Mouse (Mus musculus) lung, postnatal 25 days (tissue): ENCODE results near the gene Elmsan1.

Experiments used
- DNase-seq: peaks from one replicate; pipeline ENCODE4 v3.0.0; 2022; ENCODE audit warnings: low spot score

Elmsan1 gene

GRCm38 (mm10) chr12:84148622-84149012, 70.1 kb downstream of the Elmsan1 start:
- DNase-seq, result no peak

DNA sequence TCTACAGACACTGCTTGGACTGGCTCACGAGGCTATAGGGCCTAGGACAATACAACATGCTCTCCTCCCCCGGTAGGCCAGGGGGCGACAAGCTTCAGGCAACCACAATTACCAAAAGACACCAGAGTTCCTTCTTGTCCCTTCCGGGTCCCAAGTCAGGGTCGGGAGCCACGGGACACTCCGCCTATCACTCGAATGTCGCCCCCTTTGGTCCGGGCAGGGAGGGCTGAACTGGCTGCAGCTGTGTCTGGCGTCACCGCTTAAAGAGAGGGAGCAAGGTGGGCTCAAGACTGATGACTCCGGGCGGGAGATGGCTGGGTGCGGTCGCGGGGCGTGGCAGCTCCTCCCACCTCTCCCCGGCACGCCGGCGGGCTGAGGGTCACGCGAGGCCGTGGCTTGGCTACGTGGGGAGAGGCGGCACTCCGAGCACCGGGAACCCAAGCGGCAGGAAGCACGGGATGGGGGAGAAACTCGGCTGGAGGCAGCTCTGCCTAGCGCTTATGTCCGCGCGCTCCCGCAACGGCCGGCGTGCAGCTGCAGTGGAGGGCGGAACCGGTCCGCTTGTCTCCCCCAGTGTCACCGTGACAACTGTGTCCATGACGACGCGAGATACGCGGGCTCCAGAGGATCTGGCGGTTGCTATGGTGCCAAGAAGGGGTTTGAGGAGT, 70.6 kb downstream of the Elmsan1 start, which contains the start of gene Pnma1:
Gene Pnma1, minus strand, starts transcription at position 536 of the 668 bp plus-strand sequence.
- peak; percentile 47 for DNase-seq

DNA sequence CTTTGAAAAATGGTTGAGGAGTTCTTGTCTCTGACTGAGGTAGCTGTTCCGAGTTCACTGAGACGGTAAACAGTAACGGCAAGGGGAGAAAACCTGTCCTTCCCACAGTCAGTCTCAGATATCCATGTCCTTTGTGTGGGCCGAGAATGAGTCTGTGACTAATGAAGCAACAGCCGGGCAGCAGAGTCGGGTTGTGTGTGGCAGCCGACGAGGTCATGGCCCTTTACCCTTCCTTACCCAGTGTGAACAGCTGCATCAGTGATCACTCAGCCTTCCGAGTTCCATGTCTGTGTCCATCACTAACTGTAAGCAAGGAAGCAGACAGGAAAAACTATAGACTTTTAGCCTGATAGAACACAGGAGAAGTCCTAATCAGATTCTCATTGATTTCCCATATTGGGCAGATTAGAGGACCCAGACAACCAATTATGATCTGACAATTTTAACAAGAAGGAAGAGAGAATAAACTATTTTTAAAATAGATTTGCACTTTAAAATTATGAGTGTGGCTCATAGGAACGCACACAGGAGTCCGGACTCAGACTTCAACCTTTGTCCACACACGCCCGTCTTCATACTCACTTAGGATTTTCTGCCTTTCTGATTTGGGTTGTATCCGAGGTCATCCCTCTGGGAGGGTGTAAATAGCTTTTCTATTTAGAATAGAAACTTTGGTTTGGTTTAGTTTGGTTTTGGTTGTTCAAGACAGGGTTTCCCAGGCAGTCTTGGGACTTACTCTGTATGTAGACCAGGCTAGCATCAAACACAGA, 76.2 kb downstream of the Elmsan1 start:
- DNase-seq, result no peak

- DNase-seq, result no peak
These were observed 77.4 kb downstream of the Elmsan1 start for GRCm38 (mm10) chr12:84141271-84141670.

DNA sequence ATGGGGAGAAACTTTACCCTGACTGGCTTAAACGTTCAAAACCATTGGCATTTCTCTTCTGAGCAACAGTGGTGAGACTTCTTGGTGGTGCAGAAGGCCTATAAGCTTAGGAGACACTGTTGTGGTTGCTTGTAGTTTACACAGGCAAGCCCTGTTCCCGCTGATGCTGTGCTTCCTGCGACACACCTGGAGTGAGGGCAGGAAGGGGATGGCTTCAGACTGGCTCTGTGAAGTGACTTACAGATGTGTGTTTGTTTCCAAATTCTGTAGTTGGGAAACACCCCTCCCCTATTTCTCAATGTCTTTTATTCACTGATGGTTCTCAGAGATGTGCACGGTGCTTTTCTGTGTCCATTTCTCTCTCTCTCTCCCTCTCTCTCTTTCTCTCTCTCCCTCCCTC, 78.5 kb downstream of the Elmsan1 start:
- DNase-seq, result no peak

- DNase-seq, result no peak
These were observed 81.5 kb downstream of the Elmsan1 start for GRCm38 (mm10) chr12:84137131-84137530.

- peak; percentile 25 for DNase-seq
These were observed 86.4 kb downstream of the Elmsan1 start for GRCm38 (mm10) chr12:84132265-84132664.

GRCm38 (mm10) chr12:84129931-84130330, 88.8 kb downstream of the Elmsan1 start:
- peak; percentile 20 for DNase-seq

- DNase-seq, result no peak
These were observed 90.1 kb downstream of the Elmsan1 start for GRCm38 (mm10) chr12:84128576-84128975.

DNA sequence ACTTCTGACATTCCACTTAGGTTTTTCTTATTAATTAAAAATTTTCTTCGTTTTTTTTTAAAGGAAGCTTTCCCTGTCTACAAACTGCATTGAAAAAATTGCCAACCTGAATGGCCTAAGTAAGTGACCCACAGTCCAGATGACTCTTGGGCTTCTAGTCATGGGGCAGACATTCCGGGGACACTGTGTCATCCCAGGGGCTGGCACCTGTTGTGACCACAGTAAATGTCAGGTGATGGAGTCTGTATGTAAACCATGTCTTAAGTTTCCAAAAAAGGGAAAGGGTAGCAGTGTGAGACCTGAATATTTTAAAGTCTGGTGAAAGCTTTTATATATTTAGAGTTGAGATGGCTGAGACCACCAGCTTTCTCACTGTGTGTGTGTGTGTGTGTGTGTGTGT, 91.8 kb downstream of the Elmsan1 start:
- no peak for DNase-seq

- peak; percentile 65 for DNase-seq
These were observed 92.8 kb downstream of the Elmsan1 start for GRCm38 (mm10) chr12:84125892-84126291.

- DNase-seq, result no peak
These were observed 99.1 kb downstream of the Elmsan1 start for GRCm38 (mm10) chr12:84119584-84119983.

DNA sequence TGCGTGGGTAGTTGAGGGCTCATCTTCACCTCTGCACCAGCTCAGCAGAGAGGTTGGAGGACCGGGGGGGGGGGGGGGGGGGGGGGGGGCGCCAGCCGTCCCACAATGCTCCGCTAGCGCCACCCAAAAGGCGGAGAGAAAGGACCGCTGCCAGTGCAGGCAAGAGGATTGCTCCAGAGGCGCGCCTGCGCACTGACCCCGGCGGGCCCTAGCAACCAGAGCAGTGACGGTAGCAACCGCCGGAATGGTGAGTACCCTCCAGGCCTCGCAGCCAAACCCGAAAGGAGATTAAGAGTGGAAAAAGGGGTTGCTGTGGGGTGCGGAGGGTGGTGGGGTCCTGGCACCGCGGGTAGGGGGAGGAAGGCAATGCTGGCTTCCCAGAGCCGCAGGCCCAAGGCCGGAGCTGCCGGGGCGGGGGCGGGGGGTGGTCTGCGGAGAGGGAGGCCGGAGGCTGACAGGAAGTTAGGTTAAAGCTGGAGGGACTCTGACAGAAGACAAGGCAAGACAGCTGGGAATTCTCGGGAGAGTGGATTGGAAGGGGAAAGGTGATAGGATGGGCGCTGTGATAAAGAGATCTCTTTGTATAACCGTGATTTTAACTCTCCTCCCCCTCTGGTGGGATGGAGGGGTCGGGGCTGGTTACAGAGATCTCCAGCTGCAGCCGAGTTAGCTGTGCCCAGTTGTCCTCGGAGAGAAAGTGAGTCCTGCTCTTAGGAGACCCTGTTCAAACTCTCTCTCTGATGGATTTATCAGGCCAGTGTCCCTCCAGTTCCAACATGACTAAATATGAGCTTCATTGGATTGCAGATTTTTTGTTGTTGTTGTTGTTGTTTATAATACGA, 104.3 kb downstream of the Elmsan1 start, which contains the start of gene Dnal1:
Gene Dnal1, plus strand, starts transcription at position 214 of the 842 bp plus-strand sequence.
- DNase-seq, result peak; percentile 92

- DNase-seq, result no peak
These were observed 105.0 kb downstream of the Elmsan1 start for GRCm38 (mm10) chr12:84113676-84114075.

DNA sequence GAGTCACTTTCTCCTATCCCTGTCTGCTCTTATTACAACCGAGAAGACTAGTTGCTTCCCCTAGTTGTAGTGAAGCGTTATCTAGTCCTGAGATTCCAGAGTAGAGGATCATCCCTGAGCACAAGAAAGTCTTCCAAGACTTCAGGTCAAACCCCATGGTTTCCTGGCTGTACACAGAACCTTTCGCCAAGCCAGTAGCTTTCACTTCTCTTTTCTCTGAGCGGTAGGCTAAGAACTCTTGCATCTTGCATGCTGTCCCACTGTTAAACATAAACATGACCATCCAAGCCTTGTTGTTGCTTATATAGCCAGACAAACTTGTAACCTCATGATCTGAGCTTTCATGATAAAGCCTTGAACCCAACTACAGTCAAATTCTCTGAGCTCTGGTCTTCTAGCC, 107.9 kb downstream of the Elmsan1 start:
- no peak for DNase-seq

DNA sequence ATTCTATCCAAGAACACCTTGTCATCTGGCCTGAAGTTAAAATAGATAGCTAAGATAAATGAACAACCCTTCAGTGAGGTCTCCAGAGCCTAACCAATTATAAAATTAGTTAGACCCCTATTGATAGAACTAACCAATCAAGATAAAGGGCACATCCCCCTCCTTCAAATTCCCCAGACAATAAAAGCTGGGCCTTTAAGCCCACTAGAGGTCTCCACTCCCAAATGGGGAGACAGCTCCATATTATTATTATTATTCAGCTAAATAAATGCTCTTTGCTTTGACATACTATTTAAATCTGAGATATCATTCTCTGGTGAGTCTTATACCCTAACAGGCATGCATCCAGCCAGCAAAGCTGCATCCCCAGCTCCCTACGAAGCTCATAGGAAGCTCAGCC, 108.8 kb downstream of the Elmsan1 start:
- no peak for DNase-seq

GRCm38 (mm10) chr12:84107692-84108091, 111.0 kb downstream of the Elmsan1 start:
- no peak for DNase-seq

DNA sequence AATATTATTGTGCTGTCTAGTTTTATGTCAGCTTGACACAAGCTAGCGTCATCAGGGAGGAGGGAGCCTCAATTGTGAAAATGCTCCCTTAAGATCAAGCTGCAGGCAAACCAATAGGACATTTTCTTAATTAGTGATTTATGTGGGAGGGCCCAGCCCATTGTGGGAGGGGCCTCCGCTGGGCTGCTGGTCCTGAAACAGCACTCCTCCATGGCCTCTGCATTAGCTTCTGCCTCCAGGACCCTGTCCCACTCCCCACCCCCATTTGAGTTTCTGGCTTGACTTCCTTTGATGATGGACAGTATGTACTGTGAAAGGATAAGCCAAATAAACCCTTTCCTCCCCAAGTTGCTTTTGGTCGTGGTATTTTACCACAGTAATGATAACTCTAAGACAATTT, 111.7 kb downstream of the Elmsan1 start:
- no peak for DNase-seq

DNA sequence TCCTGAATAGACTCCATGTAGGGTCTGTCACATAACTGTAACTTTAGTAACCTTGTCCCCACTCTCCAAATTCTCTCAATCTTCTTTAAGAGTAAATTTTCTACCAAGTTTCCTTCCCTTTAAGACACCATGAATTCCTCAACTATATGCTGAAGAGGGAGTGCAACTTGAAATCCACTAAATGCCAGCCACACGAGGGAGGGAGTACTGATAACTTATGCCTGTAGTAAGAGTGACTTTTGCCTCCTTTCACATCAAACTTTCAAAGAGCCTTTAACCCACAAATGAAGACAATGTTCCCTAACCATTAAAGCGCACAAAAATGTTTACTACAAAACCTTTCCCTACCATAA, 117.2 kb downstream of the Elmsan1 start:
- DNase-seq, result no peak

- peak; percentile 17 for DNase-seq
These were observed 117.8 kb downstream of the Elmsan1 start, which contains the start of gene Acot6 for GRCm38 (mm10) chr12:84100604-84101492. Acot6 (plus strand) TSS chr12:84100654.

DNA sequence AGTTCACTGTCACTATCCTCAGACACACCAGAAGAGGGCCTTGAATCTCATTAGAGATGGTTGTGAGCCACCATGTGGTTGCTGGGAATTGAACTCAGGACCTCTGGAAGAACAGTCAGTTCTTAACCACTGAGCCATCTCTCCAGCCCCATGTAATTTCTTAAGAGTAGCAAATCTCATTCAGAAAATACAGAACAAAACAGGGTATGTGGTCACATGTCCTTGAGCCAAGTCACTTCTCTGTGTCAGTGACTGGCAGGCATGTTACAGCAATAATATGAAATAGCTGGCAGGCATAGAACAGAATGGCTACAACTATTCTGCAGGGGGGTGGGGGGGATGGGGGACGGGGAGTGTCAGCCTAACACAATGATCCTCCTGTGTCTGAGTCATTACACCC, 118.6 kb downstream of the Elmsan1 start:
- no peak for DNase-seq
